Mouse (Mus musculus) brain, embryonic 14.5 days (tissue): ENCODE measurements around the gene Chd2. TPM values are rescaled to one million over a fixed set of nuclear protein-coding genes. Genes with fewer than 3 reads are reported as not detected.

Source experiments
- DNase-seq: peaks from one replicate; pipeline ENCODE4 v3.0.0-alpha.2; 2011; ENCODE audit warnings: low read depth
- CTCF ChIP-seq: fragments of 200-500 bp; IDR thresholded peaks from 2 replicates; pipeline ENCODE4 v1.5.1; 2012; ENCODE audit warnings: inconsistent platforms, mild to moderate bottlenecking, moderate library complexity, borderline replicate concordance; ENCODE audit not compliant: insufficient read depth, insufficient read length; ENCODE audit errors: extremely low read depth
- POLR2A ChIP-seq: fragments of 200-500 bp; IDR thresholded peaks from 2 replicates; pipeline ENCODE4 v1.6.1; 2012; ENCODE audit warnings: mild to moderate bottlenecking, inconsistent platforms, borderline replicate concordance; ENCODE audit not compliant: poor library complexity, insufficient read depth, insufficient read length, severe bottlenecking; ENCODE audit errors: extremely low read depth
- polyA plus RNA-seq: library from polyadenylated mRNA; depleted of rRNA; stranded (reverse); fragments of >200 nt; gene quantifications from 2 replicates; pipeline ENCODE4 v1.2.3, GENCODE M21; 2012

Chd2 gene
- polyA plus RNA-seq, 1 experiment, result 54.9 TPM

GRCm38 (mm10) chr7:73548051-73548450 lies 6.4 kb upstream of the Chd2 start:
- DNase-seq, result peak; percentile 3
- TF ChIP-seq POLR2A (no peak), CTCF (no peak)

- peak; percentile 56 for DNase-seq
- TF ChIP-seq POLR2A, result no peak
- no peak for TF ChIP-seq CTCF
Observed at GRCm38 (mm10) chr7:73546561-73547510, 5.2 kb upstream of the Chd2 start.

DNA sequence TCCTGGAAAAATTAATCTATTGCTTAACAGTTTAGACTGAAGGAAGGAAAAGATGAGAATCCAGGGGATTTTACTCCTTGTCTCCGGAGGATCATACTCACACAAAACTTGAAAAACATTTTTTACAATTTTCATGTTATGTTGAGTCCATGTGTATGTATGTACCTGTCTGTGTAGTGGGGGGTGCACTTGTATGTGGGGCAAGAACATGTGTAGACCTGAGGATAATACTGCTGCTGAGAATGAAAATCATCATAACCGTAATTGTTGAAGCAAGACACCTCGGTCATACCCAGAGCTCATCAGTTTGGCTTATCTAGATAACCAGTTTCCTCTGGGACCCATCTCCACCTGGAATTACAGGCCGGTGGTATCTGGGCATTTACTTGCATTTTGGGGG lies 3.4 kb upstream of the Chd2 start:
- TF ChIP-seq POLR2A, result no peak
- TF ChIP-seq CTCF, result no peak
- DNase-seq, result peak; percentile 5

GRCm38 (mm10) chr7:73542131-73542853 lies 662 bp upstream of the Chd2 start:
- no peak for DNase-seq
- TF ChIP-seq CTCF (no peak), POLR2A (no peak)

- no peak for DNase-seq
- no peak for TF ChIP-seq CTCF
Observed at GRCm38 (mm10) chr7:73541079-73541390, 595 bp downstream of the Chd2 start.

GRCm38 (mm10) chr7:73540202-73541078 lies 1.2 kb downstream of the Chd2 start:
- no peak for DNase-seq
- TF ChIP-seq POLR2A (no peak), CTCF (no peak)

- peak; percentile 81 for DNase-seq
- TF ChIP-seq CTCF (no peak), POLR2A (no peak)
Observed at GRCm38 (mm10) chr7:73539116-73539682, 2.4 kb downstream of the Chd2 start.

DNA sequence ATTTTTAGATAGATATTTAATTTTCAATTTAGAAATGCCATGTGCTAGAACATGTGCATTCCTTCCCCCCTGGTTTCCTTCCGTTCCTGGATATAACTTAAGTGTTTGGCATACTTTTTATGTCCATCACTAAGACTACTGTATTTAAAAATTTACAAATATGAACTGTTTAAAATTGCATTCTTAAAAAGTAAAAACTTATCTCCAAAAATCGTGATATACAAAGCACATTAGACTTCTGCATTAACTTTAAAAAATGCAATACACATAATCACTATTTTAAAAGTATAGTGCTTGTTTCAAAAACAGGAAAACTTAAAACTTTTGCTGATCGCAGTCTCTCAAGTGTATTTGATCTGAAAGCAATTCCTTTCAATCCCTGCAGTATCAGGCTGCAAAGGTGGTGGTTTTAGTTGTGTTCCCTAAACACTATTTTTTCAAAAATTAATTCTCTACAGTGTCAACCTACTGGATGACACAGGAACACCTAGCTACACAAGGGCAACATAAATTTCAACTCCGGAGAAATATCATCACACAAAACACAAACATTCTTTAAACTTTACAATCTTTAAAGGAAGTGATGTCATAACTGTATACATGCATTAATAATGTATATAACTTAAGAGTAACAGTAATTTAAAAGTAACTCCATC lies 3.1 kb downstream of the Chd2 start:
- DNase-seq, result no peak

GRCm38 (mm10) chr7:73537634-73538423 lies 3.8 kb downstream of the Chd2 start:
- TF ChIP-seq POLR2A (peak; percentile 59; the same call in 1 of the 2 replicates), CTCF (no peak)
- DNase-seq, result peak; percentile 100

More for the DNA sequence above, 3.1 kb downstream of the Chd2 start:
- TF ChIP-seq CTCF (no peak), POLR2A (no peak)

DNA sequence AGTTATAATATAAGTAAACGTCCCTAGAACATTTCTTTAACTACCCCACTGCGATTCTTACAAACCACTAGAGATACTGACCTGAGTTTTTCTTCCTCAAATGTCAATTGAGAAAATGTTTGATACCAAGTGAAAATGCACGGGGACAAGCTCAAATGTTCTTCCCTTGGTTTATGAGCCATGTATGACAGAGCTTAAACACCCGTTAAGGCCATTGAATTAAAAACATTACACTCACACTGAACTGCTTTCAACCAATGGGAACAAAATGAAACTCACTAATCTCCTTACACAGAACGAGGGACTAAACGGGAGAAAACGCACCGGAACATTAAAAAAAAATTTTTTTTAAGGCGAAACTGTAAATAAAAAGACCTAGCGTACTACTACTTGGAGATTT lies 4.4 kb downstream of the Chd2 start:
- DNase-seq, result no peak
- no peak for TF ChIP-seq POLR2A
- TF ChIP-seq CTCF, result no peak

- TF ChIP-seq POLR2A (no peak), CTCF (no peak)
- no peak for DNase-seq
Observed at GRCm38 (mm10) chr7:73536579-73536978, 5.1 kb downstream of the Chd2 start.
